Mouse (Mus musculus): Measurements from ENCODE around the gene Efl1. TPM values are rescaled to one million over a fixed set of nuclear protein-coding genes. Genes with fewer than 3 reads are reported as not detected.

The Efl1 gene
- polyA plus RNA-seq, 1 experiment from 2014 or later = 31.0 TPM

DNA sequence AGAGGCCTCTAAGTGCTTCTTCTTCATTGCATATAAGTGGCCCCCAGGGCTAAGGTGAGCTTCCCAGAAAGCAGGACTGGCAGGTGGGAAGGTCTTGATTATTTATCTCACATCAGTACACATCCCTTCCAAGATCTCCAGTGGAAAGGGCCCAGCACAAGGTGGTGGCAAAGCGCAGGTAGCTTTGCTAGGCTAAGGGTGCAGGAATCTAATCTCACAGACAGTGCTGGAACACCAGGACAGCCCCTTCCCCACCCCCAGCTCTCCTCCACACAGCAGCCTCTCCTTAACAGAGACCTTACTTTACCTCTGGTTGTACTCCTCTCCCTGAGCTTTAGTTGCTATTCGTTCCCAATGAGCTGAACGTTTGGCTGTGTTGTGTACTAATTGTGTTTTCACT is 173.1 kb downstream of the Efl1 start:
- no peak overlapping the region for H3K27ac ChIP-seq (ENCODE audit: low read depth)
- no peaks in the 10 kb centered on the region for H3K36me3 ChIP-seq (ENCODE audit: control insufficient read depth, insufficient read depth, low read length)
- peaks cover 3% of the 10 kb centered on the region; the same call in 1 of the 2 replicates for H3K9me3 ChIP-seq (ENCODE audit: control insufficient read depth, low read length)
- H3K9ac ChIP-seq (ENCODE audit: low read length) = no peak overlapping the region
- H3K4me2 ChIP-seq (ENCODE audit: low read length) = no peak overlapping the region
- H3K4me1 ChIP-seq (replicated peaks; ENCODE audit: control insufficient read depth, insufficient read depth, low read length) = peaks cover 8% of the 10 kb centered on the region; the same call in 1 of the 2 replicates
- no peaks in the 10 kb centered on the region for H3K27me3 ChIP-seq (replicated peaks; ENCODE audit: control insufficient read depth, insufficient read depth, low read length)
- H3K4me3 ChIP-seq (ENCODE audit: low read depth, low read length) = no peak overlapping the region
- 71% methylated on average over 3 of the region's 3 CpGs for WGBS
- DNase-seq (ENCODE audit: low spot score) (peak; percentile 42), ATAC-seq (replicated peaks; ENCODE audit: low FRiP score, low TSS enrichment, low read depth) (no peak)

DNA sequence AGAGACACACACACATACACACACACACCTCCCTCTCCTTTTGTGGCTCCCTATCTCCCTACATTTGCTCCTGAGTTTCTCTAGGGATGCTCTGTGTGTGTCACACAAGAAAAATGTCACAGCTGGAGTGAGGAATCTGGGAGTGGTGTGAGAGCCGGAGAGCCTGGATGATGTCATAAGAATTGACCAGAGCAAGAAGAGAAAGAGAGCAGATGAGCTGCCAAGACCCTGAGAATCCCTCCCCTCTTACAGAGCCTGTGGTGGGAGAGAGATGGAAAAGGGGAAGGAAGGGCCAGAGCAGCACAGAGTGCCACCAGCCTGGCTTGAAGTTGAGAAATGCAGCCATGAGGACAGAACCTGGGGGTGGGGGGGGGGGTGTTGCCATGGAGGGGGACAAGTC is 174.1 kb downstream of the Efl1 start:
- H3K9me3 ChIP-seq (ENCODE audit: control insufficient read depth, low read length) = no peaks in the 10 kb centered on the region; the same call in 1 of the 2 replicates
- no peak overlapping the region for H3K9ac ChIP-seq (ENCODE audit: low read length)
- no peaks in the 10 kb centered on the region for H3K36me3 ChIP-seq (ENCODE audit: control insufficient read depth, insufficient read depth, low read length)
- no peak overlapping the region for H3K4me2 ChIP-seq (ENCODE audit: low read length)
- DNase-seq (ENCODE audit: low spot score) (peak; percentile 50), ATAC-seq (replicated peaks; ENCODE audit: low FRiP score, low TSS enrichment, low read depth) (peak; percentile 47; the same call in 1 of the 2 replicates)
- no peak overlapping the region for H3K4me3 ChIP-seq (ENCODE audit: low read depth, low read length)
- H3K27me3 ChIP-seq (replicated peaks; ENCODE audit: control insufficient read depth, insufficient read depth, low read length) = no peaks in the 10 kb centered on the region
- H3K27ac ChIP-seq (ENCODE audit: low read depth) = no peak overlapping the region
- WGBS = 5% methylated on average over 1 of the region's 1 CpGs
- peaks cover 8% of the 10 kb centered on the region; the same call in 1 of the 2 replicates for H3K4me1 ChIP-seq (replicated peaks; ENCODE audit: control insufficient read depth, insufficient read depth, low read length)

Other genes with a start within 250 kb of the Efl1 start
- gene Saxo2, start 86 bp upstream of the Efl1 start, polyA plus RNA-seq (2014; fragmentation: Nextera tagmentation; extraction: Ambion mirVana) = 5.9 and 6.1 TPM in 2 replicates
- gene Mex3b, start 218.7 kb downstream of the Efl1 start, polyA plus RNA-seq (2014; fragmentation: Nextera tagmentation; extraction: Ambion mirVana) = 11.8 and 14.1 TPM in 2 replicates

Data from intestine, embryonic 14.5 days (tissue).